Mouse (Mus musculus) G1E (cell line): Measurements from ENCODE around the gene Tiam2.

Source experiments
- CTCF ChIP-seq: IDR thresholded peaks from 2 replicates; pipeline ENCODE4 v1.5.1; 2012; ENCODE audit warnings: low read depth, low read length, inconsistent platforms, mixed read lengths
- GATA1 ChIP-seq: IDR thresholded peaks from 2 replicates; pipeline ENCODE4 v1.6.1; 2012; ENCODE audit warnings: borderline replicate concordance, low read length, inconsistent platforms, mixed read lengths
- GATA2 ChIP-seq: IDR thresholded peaks from 2 replicates; pipeline ENCODE4 v1.6.1; 2012; ENCODE audit warnings: low read depth, low read length, inconsistent platforms, borderline replicate concordance
- POLR2AphosphoS5 ChIP-seq: IDR thresholded peaks from 2 replicates; pipeline ENCODE4 v1.6.1; 2012; ENCODE audit warnings: low read depth, low read length, inconsistent platforms; ENCODE audit not compliant: insufficient replicate concordance
- TAL1 ChIP-seq: conservative IDR thresholded peaks from 2 replicates; pipeline ENCODE4 v1.6.1; 2012; ENCODE audit warnings: low read depth, low read length, inconsistent platforms, mixed read lengths

DNA sequence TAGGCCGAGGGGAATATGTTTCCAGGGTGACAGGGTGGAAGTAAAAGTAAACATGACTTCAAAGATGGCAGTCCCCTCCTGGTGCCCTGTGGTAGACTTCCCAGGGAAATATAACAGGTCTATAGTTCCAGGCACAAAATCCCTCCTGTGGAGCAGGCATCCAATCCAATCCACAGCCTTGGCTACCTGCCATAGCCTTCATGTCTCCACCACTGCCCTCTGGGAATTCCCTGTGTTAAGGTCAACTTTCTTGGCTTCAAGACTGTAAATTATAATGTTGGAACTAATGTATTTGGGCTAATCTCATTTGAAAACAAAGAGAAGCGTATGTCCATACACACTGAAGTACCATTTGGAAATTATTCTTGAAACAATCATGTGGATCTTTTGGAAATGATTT, 97.0 kb downstream of the Tiam2 start:
- TF ChIP-seq GATA2 (no peak), CTCF (no peak), POLR2AphosphoS5 (no peak), TAL1 (no peak), GATA1 (no peak)
